Mouse (Mus musculus) MEL (cell line): ENCODE results near the gene Mrpl35. TPM values are rescaled to one million over a fixed set of nuclear protein-coding genes. Genes with fewer than 3 reads are reported as not detected.

ENCODE experiments used
- DNase-seq: peaks from one replicate; pipeline ENCODE4 v3.0.0; 2011; ENCODE audit warnings: low read depth, low spot score
- H3K27ac ChIP-seq: 2 replicates; pipeline ENCODE4 v1.5.1; 2012; ENCODE audit warnings: low read depth, mild to moderate bottlenecking, control low read depth, low read length, moderate library complexity; ENCODE audit not compliant: control insufficient read depth
- H3K27me3 ChIP-seq, 2 experiments: fragments of 150-350 bp in 1 of 2; sonication (generic) in 1 of 2; 2 replicates each; pipeline ENCODE4 v1.6.1; 2012; ENCODE audit warnings: low read length in 2 of 2, mild to moderate bottlenecking in 2 of 2, improper control_type of control experiment in 1 of 2, moderate library complexity in 1 of 2; ENCODE audit not compliant: insufficient read depth in 2 of 2, control insufficient read depth in 1 of 2
- H3K36me3 ChIP-seq, 2 experiments: 2 replicates each; pipeline ENCODE4 v1.6.1; 2012 to 2014; ENCODE audit warnings: low read length in 2 of 2, improper control_type of control experiment in 1 of 2, inconsistent platforms in 1 of 2, mild to moderate bottlenecking in 1 of 2; ENCODE audit not compliant: insufficient read depth in 2 of 2, control insufficient read depth in 1 of 2
- H3K4me1 ChIP-seq, 2 experiments: fragments of 150-350 bp in 1 of 2; sonication (generic) in 1 of 2; 2 replicates each; pipeline ENCODE4 v1.6.1; 2012; ENCODE audit warnings: low read length in 2 of 2, improper control_type of control experiment in 1 of 2, mild to moderate bottlenecking in 1 of 2; ENCODE audit not compliant: insufficient read depth in 2 of 2, control insufficient read depth in 1 of 2
- H3K4me3 ChIP-seq, 2 experiments: fragments of 150-350 bp in 1 of 2; sonication (generic) in 1 of 2; 2 replicates each; pipeline ENCODE4 v1.5.1; 2012; ENCODE audit warnings: low read depth in 2 of 2, low read length in 2 of 2, mild to moderate bottlenecking in 2 of 2, moderate library complexity in 2 of 2, control low read depth in 1 of 2, improper control_type of control experiment in 1 of 2; ENCODE audit not compliant: control insufficient read depth in 1 of 2, insufficient read depth in 1 of 2
- H3K79me2 ChIP-seq: 2 replicates; pipeline ENCODE4 v1.6.1; 2012; ENCODE audit warnings: mild to moderate bottlenecking, low read length, moderate library complexity; ENCODE audit not compliant: control insufficient read depth, poor library complexity, insufficient read depth
- H3K9ac ChIP-seq: 2 replicates; pipeline ENCODE4 v1.6.1; 2012; ENCODE audit warnings: low read depth, mild to moderate bottlenecking, control low read depth, low read length, moderate library complexity; ENCODE audit not compliant: control insufficient read depth, poor library complexity, severe bottlenecking
- H3K9me3 ChIP-seq: fragments of 150-350 bp; sonication (generic); replicated peaks from 2 replicates; pipeline ENCODE4 v1.6.1; 2012; ENCODE audit warnings: mild to moderate bottlenecking, low read length, improper control_type of control experiment, moderate library complexity; ENCODE audit not compliant: insufficient read depth
- BHLHE40 ChIP-seq: IDR thresholded peaks from 2 replicates; pipeline ENCODE4 v1.6.1; 2012; ENCODE audit warnings: low read depth, mild to moderate bottlenecking, inconsistent platforms, low read length, improper control_type of control experiment, borderline replicate concordance
- CHD2 ChIP-seq: IDR thresholded peaks from 2 replicates; pipeline ENCODE4 v1.6.1; 2011; ENCODE audit warnings: low read length, improper control_type of control experiment
- E2F4 ChIP-seq: IDR thresholded peaks from 2 replicates; pipeline ENCODE4 v1.6.1; 2011; ENCODE audit warnings: low read depth, low read length, improper control_type of control experiment, borderline replicate concordance
- ELF1 ChIP-seq: IDR thresholded peaks from 2 replicates; pipeline ENCODE4 v1.6.1; 2014; ENCODE audit warnings: low read depth, mild to moderate bottlenecking, inconsistent platforms, low read length, improper control_type of control experiment, moderate library complexity
- ETS1 ChIP-seq: IDR thresholded peaks from 2 replicates; pipeline ENCODE4 v1.6.1; 2012; ENCODE audit warnings: low read depth, mild to moderate bottlenecking, inconsistent platforms, low read length, improper control_type of control experiment, moderate library complexity
- GABPA ChIP-seq: IDR thresholded peaks from 2 replicates; pipeline ENCODE4 v1.6.1; 2012; ENCODE audit warnings: low read depth, mild to moderate bottlenecking, inconsistent platforms, low read length, improper control_type of control experiment, moderate library complexity
- GATA1 ChIP-seq: IDR thresholded peaks from 2 replicates; pipeline ENCODE4 v1.6.1; 2011; ENCODE audit warnings: low read depth, low read length, improper control_type of control experiment
- HCFC1 ChIP-seq: IDR thresholded peaks from 2 replicates; pipeline ENCODE4 v1.6.1; 2012; ENCODE audit warnings: low read depth, mild to moderate bottlenecking, inconsistent platforms, low read length, improper control_type of control experiment, moderate library complexity
- JUND ChIP-seq: IDR thresholded peaks from 2 replicates; pipeline ENCODE4 v1.6.1; 2011; ENCODE audit warnings: low read depth, mild to moderate bottlenecking, improper control_type of control experiment, low read length
- KAT2A ChIP-seq: conservative IDR thresholded peaks from 2 replicates; pipeline ENCODE4 v1.6.1; 2012; ENCODE audit warnings: low read depth, low read length, improper control_type of control experiment, inconsistent platforms
- MAFK ChIP-seq: IDR thresholded peaks from 2 replicates; pipeline ENCODE4 v1.6.1; 2011; ENCODE audit warnings: low read depth, mild to moderate bottlenecking, low read length, improper control_type of control experiment, borderline replicate concordance
- MAX ChIP-seq: IDR thresholded peaks from 2 replicates; pipeline ENCODE4 v1.6.1; 2011; ENCODE audit warnings: low read length, improper control_type of control experiment
- MXI1 ChIP-seq: IDR thresholded peaks from 2 replicates; pipeline ENCODE4 v1.6.1; 2011; ENCODE audit warnings: mild to moderate bottlenecking, low read depth, low read length, improper control_type of control experiment
- MYB ChIP-seq: IDR thresholded peaks from 2 replicates; pipeline ENCODE4 v1.6.1; 2011; ENCODE audit warnings: mild to moderate bottlenecking, low read depth, low read length, improper control_type of control experiment
- MYC ChIP-seq: IDR thresholded peaks from 2 replicates; pipeline ENCODE4 v1.6.1; 2011; ENCODE audit warnings: low read depth, mild to moderate bottlenecking, low read length, improper control_type of control experiment, moderate library complexity
- NELFE ChIP-seq: IDR thresholded peaks from 2 replicates; pipeline ENCODE4 v1.6.1; 2011; ENCODE audit warnings: low read depth, low read length, improper control_type of control experiment
- RCOR1 ChIP-seq: IDR thresholded peaks from 2 replicates; pipeline ENCODE4 v1.6.1; 2012; ENCODE audit warnings: low read depth, mild to moderate bottlenecking, inconsistent platforms, low read length, improper control_type of control experiment
- SIN3A ChIP-seq: IDR thresholded peaks from 2 replicates; pipeline ENCODE4 v1.6.1; 2012; ENCODE audit warnings: low read length, improper control_type of control experiment, inconsistent platforms
- TBP ChIP-seq: IDR thresholded peaks from 2 replicates; pipeline ENCODE4 v1.8.0; 2011; ENCODE audit warnings: low read depth, low read length, improper control_type of control experiment
- USF1 ChIP-seq: IDR thresholded peaks from 2 replicates; pipeline ENCODE4 v1.6.1; 2014; ENCODE audit warnings: low read depth, mild to moderate bottlenecking, inconsistent platforms, low read length, improper control_type of control experiment, moderate library complexity
- USF2 ChIP-seq, 2 experiments: IDR thresholded peaks; 2 replicates each; pipeline ENCODE4 v1.6.1; 2011 to 2012; ENCODE audit warnings: improper control_type of control experiment in 2 of 2, low read length in 2 of 2, borderline replicate concordance in 1 of 2, inconsistent platforms in 1 of 2, low read depth in 1 of 2, mild to moderate bottlenecking in 1 of 2; ENCODE audit not compliant: insufficient read depth in 1 of 2
- ZC3H11A ChIP-seq: IDR thresholded peaks from 2 replicates; pipeline ENCODE4 v1.6.1; 2012; ENCODE audit warnings: low read depth, mild to moderate bottlenecking, inconsistent platforms, low read length, improper control_type of control experiment
- ZNF384 ChIP-seq: IDR thresholded peaks from 2 replicates; pipeline ENCODE4 v1.6.1; 2012; ENCODE audit warnings: low read depth, mild to moderate bottlenecking, inconsistent platforms, low read length, improper control_type of control experiment
- polyA plus RNA-seq, 2 experiments: library from polyadenylated mRNA; stranded (reverse) in 1 of 2; unstranded in 1 of 2; fragments of >175 nt in 1 of 2; fragments of >200 nt in 1 of 2; gene quantifications; 2 replicates each; pipeline versions ENCODE4 v1.2.1 to v1.2.4; 2012; ENCODE audit warnings: low replicate concordance in 2 of 2, low read depth in 1 of 2; ENCODE audit not compliant: insufficient read length in 2 of 2, insufficient read depth in 1 of 2, missing spikeins in 1 of 2
- total RNA-seq: library from RNA; depleted of rRNA; stranded (reverse); fragments of 300-350 nt; gene quantifications from 2 replicates; pipeline ENCODE4 v1.2.3, GENCODE M21; 2012

The Mrpl35 gene
- total and polyA plus RNA-seq, 3 experiments, result 26.0 to 34.8 TPM; not detected in 1

- H3K36me3 ChIP-seq, result no peaks in the 10 kb centered on the region
- TF ChIP-seq RCOR1 (no peak), ELF1 (no peak), CHD2 (no peak)
- TF ChIP-seq, all 39 proteins: peak for 0
- no peaks in the 10 kb centered on the region for H3K4me1 ChIP-seq
- no peak overlapping the region for H3K9ac ChIP-seq
- H3K9me3 ChIP-seq, result no peaks in the 10 kb centered on the region
- H3K4me3 ChIP-seq, result no peak overlapping the region
- no peaks in the 10 kb centered on the region for H3K79me2 ChIP-seq
- no peak overlapping the region for H3K27ac ChIP-seq
- DNase-seq, result no peak
- H3K27me3 ChIP-seq, result peaks cover 10% of the 10 kb centered on the region in 2 experiments
These were observed 38.4 kb downstream of the Mrpl35 start for GRCm38 (mm10) chr6:71788348-71788747.

DNA sequence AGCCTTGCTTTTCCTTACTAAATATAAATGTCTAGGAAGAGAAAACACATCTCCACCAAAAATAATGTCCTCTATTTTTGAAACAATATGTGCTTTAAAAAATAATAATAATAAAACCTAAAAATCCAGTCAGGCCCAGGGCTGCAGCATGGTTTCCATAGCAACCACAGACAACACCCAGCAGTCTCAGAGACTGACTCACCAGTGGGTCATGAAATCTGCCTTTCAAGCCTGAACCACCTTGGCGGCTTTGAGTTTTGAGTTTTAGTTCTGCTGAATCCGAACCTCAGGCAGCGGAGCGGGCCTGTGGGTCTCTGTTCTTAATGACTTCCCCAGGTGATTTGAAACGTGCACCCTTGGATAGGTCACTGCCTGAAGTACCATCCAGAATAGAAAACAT lies 43.6 kb downstream of the Mrpl35 start:
- Histone ChIP-seq H3K36me3 (no peaks in the 10 kb centered on the region), H3K27ac (no peak overlapping the region), H3K9ac (no peak overlapping the region), H3K79me2 (no peaks in the 10 kb centered on the region), H3K9me3 (no peaks in the 10 kb centered on the region), H3K4me3 (no peak overlapping the region), H3K4me1 (no peaks in the 10 kb centered on the region), H3K27me3 (peaks cover 2 to 4% of the 10 kb centered on the region in 2 experiments; a peak in 2 of 4 replicates)
- TF ChIP-seq ZC3H11A, result no peak
- no peak for TF ChIP-seq TBP
- no peak for TF ChIP-seq MAX
- TF ChIP-seq ZNF384, result no peak
- TF ChIP-seq ETS1, result no peak
- DNase-seq, result no peak

DNA sequence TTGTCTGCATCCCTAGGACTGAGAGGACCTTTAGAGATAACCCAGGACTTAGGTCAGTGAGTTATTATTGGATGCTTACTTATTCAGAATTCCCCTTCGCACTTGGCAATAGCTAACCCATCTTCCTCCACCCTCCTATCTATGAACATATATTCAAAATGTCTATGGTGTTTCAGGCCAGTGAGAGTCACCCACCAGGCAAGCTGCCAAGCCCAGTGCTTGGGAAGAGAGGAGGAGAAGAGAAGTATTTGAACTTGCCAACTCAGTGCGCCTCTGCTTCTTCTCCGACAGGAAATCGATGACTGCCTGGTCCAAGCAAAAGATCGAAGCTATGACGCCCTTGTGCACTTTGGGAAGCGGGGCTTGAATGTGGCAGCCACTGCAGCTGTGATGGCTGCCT lies 46.3 kb downstream of the Mrpl35 start:
- Histone ChIP-seq H3K27me3 (peaks cover 0 to 1% of the 10 kb centered on the region in 2 experiments; a peak in 2 of 4 replicates), H3K9me3 (no peaks in the 10 kb centered on the region), H3K4me3 (no peak overlapping the region), H3K4me1 (no peaks in the 10 kb centered on the region), H3K79me2 (no peaks in the 10 kb centered on the region; the same call in 1 of the 2 replicates), H3K9ac (no peak overlapping the region), H3K27ac (no peak overlapping the region), H3K36me3 (no peaks in the 10 kb centered on the region)
- no peak for DNase-seq
- no peak for TF ChIP-seq SIN3A
- no peak for TF ChIP-seq E2F4
- no peak for TF ChIP-seq GATA1
- no peak for TF ChIP-seq MXI1
- TF ChIP-seq NELFE, result no peak
- TF ChIP-seq MAFK, result no peak
- TF ChIP-seq KAT2A, result no peak
- no peak for TF ChIP-seq ELF1
- no peak for TF ChIP-seq BHLHE40
- TF ChIP-seq USF1, result no peak
- no peak for TF ChIP-seq CHD2
- TF ChIP-seq USF2 (IDR thresholded peaks at IDR 0.05; ENCODE audit: borderline replicate concordance in 1 of 2, insufficient read depth in 1 of 2, low read depth in 1 of 2, low read length in 2 of 2), result no peak
- TF ChIP-seq MYB, result no peak
- TF ChIP-seq JUND, result no peak
- no peak for TF ChIP-seq GABPA
- TF ChIP-seq RCOR1, result no peak
- no peak for TF ChIP-seq MYC
- no peak for TF ChIP-seq HCFC1
